Mouse (Mus musculus): ENCODE measurements around the gene Ddx23. TPM values are rescaled to one million over a fixed set of nuclear protein-coding genes. Genes with fewer than 3 reads are reported as not detected.

The Ddx23 gene
- polyA plus RNA-seq, 1 experiment from 2014 or later = 27.5 TPM

Other genes with a start within 250 kb of the Ddx23 start
- not detected in 2 replicates for gene Olfr282, start 231.7 kb downstream of the Ddx23 start, polyA plus RNA-seq (2015; fragmentation: Nextera tagmentation; extraction: Ambion mirVana)
- gene Olfr281, start 210.3 kb downstream of the Ddx23 start, polyA plus RNA-seq (2015; fragmentation: Nextera tagmentation; extraction: Ambion mirVana) = not detected in 2 replicates
- not detected in 2 replicates for gene OR5BS1P, start 193.0 kb downstream of the Ddx23 start, polyA plus RNA-seq (2015; fragmentation: Nextera tagmentation; extraction: Ambion mirVana)
- not detected in 2 replicates for gene Lalba, start 180.2 kb downstream of the Ddx23 start, polyA plus RNA-seq (2015; fragmentation: Nextera tagmentation; extraction: Ambion mirVana)
- gene Olfr279, start 170.5 kb downstream of the Ddx23 start, polyA plus RNA-seq (2015; fragmentation: Nextera tagmentation; extraction: Ambion mirVana) = not detected in 2 replicates
- 131 and 132 TPM in 2 replicates for gene Kansl2, start 128.6 kb downstream of the Ddx23 start, polyA plus RNA-seq (2015; fragmentation: Nextera tagmentation; extraction: Ambion mirVana)
- gene Ccnt1, start 92.0 kb downstream of the Ddx23 start, polyA plus RNA-seq (2015; fragmentation: Nextera tagmentation; extraction: Ambion mirVana) = 69.7 and 77.0 TPM in 2 replicates
- gene 4930415O20Rik, start 91.9 kb downstream of the Ddx23 start, polyA plus RNA-seq (2015; fragmentation: Nextera tagmentation; extraction: Ambion mirVana) = 0.39 TPM in 1 of 2 replicates, not detected in the other
- gene Adcy6, start 52.8 kb downstream of the Ddx23 start, polyA plus RNA-seq (2015; fragmentation: Nextera tagmentation; extraction: Ambion mirVana) = 10.1 and 11.7 TPM in 2 replicates
- gene Cacnb3, start 32.1 kb downstream of the Ddx23 start, polyA plus RNA-seq (2015; fragmentation: Nextera tagmentation; extraction: Ambion mirVana) = 124 and 135 TPM in 2 replicates
- 7.3 and 7.4 TPM in 2 replicates for gene Rnd1, start 14.6 kb upstream of the Ddx23 start, polyA plus RNA-seq (2015; fragmentation: Nextera tagmentation; extraction: Ambion mirVana)
- 3.6 and 4.3 TPM in 2 replicates for gene Ccdc65, start 45.3 kb upstream of the Ddx23 start, polyA plus RNA-seq (2015; fragmentation: Nextera tagmentation; extraction: Ambion mirVana)
- gene Fkbp11, start 65.3 kb upstream of the Ddx23 start, polyA plus RNA-seq (2015; fragmentation: Nextera tagmentation; extraction: Ambion mirVana) = 5.1 and 6.6 TPM in 2 replicates
- gene Arf3, start 100.3 kb upstream of the Ddx23 start, polyA plus RNA-seq (2015; fragmentation: Nextera tagmentation; extraction: Ambion mirVana) = 68.4 and 71.7 TPM in 2 replicates
- 0.12 TPM in 1 of 2 replicates, not detected in the other for gene Wnt10b, start 115.3 kb upstream of the Ddx23 start, polyA plus RNA-seq (2015; fragmentation: Nextera tagmentation; extraction: Ambion mirVana)
- gene Wnt1, start 127.0 kb upstream of the Ddx23 start, polyA plus RNA-seq (2015; fragmentation: Nextera tagmentation; extraction: Ambion mirVana) = 3.7 and 4.6 TPM in 2 replicates
- gene Ddn, start 146.6 kb upstream of the Ddx23 start, polyA plus RNA-seq (2015; fragmentation: Nextera tagmentation; extraction: Ambion mirVana) = 0.63 and 0.69 TPM in 2 replicates
- gene Prkag1, start 168.6 kb upstream of the Ddx23 start, polyA plus RNA-seq (2015; fragmentation: Nextera tagmentation; extraction: Ambion mirVana) = 73.4 and 77.5 TPM in 2 replicates
- gene Kmt2d, start 208.3 kb upstream of the Ddx23 start, polyA plus RNA-seq (2015; fragmentation: Nextera tagmentation; extraction: Ambion mirVana) = 11.6 and 12.1 TPM in 2 replicates
- 29.7 and 34.7 TPM in 2 replicates for gene Rhebl1, start 231.6 kb upstream of the Ddx23 start, polyA plus RNA-seq (2015; fragmentation: Nextera tagmentation; extraction: Ambion mirVana)
- gene Dhh, start 235.6 kb upstream of the Ddx23 start, polyA plus RNA-seq (2015; fragmentation: Nextera tagmentation; extraction: Ambion mirVana) = 1.7 and 2.2 TPM in 2 replicates